Mouse (Mus musculus) CD4-positive, CD25-positive, alpha-beta regulatory T cell, adult 2 months (primary cell): ENCODE data around the gene Myo18b.

ENCODE experiments used
- DNase-seq: peaks from one replicate; pipeline ENCODE4 v3.0.0-alpha.2; 2012; ENCODE audit warnings: low read depth, low spot score

The Myo18b gene

DNA sequence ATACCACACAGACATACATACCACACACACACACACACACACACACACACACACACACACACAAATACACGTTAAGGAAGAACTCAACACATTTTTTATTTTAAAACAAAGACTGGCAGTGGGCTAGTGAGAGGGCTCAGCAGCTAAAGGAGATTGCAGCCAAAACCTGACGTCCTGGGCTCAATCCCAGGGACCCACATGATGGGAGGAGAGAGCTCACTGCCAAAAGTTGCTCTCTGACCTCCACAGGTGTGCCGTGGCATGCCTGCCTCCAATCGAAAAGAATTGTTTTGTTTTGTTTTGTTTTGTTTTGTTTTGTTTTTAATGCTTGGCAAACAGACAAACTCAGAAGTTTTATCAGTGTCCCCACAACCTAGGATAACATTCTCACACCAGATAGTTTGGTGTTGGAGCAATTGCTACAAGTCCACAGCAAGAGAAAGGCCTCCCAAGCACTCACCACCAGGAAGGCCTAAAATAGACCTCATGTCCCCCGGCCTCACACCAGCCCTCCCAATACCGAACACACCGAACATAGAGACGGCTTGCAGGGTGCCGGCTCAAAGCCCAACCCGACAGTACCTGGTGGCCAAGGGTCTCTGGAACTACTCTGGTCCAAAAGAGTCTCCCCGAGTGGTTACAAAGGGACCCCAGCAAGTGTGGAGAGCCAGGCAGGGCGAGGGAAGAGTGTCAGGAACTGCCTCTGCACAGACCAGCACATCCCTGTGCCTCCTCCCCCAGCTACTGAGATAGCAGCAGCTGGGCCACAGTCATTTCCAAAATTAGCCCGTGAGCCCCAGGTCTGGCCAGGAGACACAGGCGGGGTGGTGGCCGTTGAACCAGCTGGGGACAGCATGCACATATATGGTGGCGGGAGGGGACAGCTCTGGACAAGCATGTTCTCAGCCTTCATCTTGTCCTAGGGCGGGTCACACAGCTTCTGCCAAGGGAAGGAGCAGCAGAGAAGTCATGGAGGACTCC lies at the start of gene Myo18b:
Myo18b (minus strand) TSS at position 689 of the 981 bp plus-strand sequence.
- DNase-seq = no peak

- no peak for DNase-seq
Observed at GRCm38 (mm10) chr5:112945925-112946324, 49.8 kb upstream of the Myo18b start.

- DNase-seq = no peak
Observed at GRCm38 (mm10) chr5:112942244-112942643, 46.1 kb upstream of the Myo18b start.

- no peak for DNase-seq
Observed at GRCm38 (mm10) chr5:112941001-112941400, 44.8 kb upstream of the Myo18b start.

DNA sequence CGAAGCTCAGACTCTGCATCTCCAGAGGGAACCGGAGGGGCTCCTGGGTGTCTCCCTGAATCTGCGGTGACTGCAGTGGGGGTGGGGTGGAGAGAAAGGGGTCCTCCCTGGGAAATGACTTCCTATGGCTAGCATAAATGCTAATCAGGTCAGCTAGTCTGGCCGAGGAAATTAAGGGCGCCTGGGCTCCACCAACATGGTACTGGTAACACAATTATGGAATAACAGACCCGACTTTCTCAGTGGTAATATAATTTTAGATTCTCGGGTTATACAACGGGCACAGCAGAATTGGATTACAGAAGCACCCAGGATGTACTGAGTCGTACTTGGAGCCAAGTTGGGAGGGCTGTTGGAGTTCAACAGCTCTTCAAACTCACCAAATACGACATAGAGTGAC lies 40.5 kb upstream of the Myo18b start:
- no peak for DNase-seq

DNA sequence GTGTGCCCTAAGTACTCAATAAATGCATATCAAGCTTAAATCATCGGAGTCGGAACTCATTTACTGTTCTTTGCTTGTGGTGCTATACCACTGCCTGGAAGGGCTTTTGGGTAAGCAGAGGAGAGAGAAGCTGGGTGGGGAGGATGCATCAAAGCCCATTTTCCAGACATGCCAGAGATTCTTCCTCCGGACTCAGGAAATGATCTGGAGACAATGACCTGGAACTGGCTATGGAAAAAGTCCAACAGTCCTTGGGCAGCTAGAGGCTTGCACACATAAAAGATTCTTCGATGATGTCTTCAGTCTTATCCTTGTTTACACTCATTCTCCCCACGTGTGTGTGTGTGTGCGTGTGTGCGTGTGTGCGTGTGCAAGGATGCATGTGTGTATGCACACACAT lies 39.3 kb upstream of the Myo18b start:
- no peak for DNase-seq

DNA sequence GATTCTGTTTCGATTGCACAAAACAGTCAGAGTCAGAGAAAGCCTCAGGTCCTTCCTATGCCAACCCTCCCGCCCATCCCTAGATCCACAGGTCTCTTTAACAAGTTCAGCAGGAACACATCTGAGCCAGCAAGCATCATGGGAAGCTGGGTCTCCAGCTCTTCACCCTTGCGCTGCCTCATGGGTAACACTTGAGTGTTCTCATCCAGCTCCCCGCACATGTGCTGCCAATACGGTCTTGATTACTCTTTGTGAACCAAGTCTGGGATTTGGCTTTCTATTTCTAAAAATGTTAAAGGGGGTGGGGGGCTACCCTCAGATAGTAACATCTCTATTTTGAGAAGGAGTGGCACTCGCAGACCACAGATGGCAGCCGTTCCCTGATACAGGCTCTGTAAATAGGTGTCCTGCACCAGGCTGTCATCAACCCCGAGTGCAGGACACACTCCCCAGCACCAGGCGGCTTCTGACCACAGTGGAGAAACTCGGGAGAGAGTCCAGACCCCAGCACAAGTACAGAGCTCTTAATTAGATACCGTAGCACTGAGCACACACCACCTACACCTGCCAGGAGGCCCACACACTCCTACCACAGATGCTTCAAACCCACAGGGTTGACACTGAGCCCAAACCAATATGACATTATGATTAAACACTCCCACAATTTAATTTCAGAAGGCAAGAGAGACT lies 36.9 kb upstream of the Myo18b start:
- no peak for DNase-seq

DNA sequence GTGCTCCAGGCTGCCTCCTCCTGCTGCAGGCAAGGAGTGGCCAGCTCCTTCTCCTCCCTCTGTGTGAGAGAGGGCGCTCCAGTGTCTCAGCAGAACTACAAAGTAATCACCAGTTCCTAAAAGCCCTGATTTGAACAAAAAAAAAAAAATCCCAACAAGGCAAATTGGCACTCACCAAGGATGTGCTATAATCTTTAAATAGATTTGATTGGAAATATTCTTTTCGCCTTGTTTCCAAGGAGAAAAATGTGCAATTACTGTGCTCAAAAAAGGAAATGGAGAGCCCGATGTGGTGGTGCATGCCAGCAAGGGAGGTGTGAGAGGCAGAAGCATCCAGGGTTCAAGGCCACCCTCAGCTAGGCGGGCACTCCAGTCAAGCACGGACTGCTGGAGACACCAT lies 35.7 kb upstream of the Myo18b start:
- DNase-seq = no peak

DNA sequence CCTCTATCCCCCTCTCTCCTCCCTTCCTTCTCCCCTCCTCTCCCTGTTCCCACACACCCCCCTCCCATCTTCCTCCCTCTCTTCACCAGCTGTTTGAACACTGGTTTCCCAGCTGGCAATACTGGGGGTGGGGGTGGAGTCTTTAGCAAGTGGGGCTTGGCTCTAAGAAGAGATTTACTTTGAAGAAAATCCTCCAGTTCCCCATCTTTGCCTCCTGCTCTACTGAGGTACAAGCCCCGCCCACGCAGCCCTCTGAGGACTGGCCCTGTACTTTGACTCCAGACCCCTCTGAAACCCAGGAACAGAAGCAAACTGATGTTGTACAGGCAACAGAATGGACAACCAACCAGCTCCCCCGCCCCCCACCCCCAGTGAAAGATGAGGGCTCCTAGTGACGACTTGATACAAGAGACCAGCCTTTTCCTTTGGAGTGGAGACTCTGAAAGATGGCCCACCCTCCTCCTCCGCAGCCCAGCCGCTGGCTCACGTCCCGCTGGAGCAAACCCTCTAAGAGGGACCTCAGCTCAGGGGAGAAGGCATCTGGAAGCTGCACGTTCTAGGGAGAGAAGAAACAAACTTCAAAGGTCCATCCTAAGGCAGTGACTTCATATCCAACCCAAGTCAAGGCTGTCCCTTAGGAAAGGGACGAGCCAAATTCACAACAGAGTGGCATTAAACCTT lies 32.2 kb upstream of the Myo18b start:
- DNase-seq = no peak

DNA sequence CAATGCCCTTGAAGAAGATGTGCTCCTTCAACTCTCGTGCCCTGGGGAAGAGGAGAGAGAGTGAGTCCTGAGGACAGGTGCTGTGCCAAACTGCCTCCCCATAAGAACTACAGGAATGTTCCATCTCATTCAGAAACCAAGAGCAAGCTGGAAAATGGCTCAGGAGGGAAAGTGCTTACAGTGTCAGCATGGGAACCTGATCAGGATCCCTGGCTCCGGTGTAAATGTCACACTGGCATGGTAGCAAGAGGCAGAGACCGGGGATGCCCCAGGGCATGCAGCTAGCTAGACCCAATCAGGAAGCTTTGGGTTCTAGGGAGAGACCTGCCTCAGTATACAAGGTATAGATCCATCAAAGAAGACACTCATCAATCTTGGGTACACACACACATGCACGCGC lies 29.3 kb upstream of the Myo18b start:
- no peak for DNase-seq

- DNase-seq = no peak
Observed at GRCm38 (mm10) chr5:112924806-112925205, 28.6 kb upstream of the Myo18b start.

- no peak for DNase-seq
Observed at GRCm38 (mm10) chr5:112923841-112924240, 27.7 kb upstream of the Myo18b start.

- no peak for DNase-seq
Observed at GRCm38 (mm10) chr5:112921914-112922313, 25.8 kb upstream of the Myo18b start.

DNA sequence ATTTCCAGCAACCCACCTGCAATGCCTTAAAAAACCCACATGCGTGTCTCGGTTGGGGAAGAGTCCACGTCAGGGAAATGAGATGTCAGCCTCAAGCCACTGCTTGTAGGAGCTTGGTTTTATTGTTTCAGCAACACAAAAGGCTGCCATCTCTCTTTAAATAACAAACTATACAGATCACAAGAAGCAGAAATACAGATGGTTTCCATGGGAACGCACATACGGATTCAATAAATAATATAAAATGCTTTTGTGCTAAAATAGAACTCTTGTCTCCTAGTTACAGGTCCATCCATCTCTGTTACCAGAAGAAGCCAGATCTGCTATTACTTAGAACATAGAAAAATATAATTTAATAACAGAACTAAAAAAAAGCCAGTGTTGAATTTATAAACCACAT lies 14.2 kb upstream of the Myo18b start:
- DNase-seq = no peak

GRCm38 (mm10) chr5:112908169-112908614 lies 12.0 kb upstream of the Myo18b start:
- no peak for DNase-seq

- DNase-seq = no peak
Observed at GRCm38 (mm10) chr5:112907504-112907903, 11.3 kb upstream of the Myo18b start.

- DNase-seq = no peak
Observed at GRCm38 (mm10) chr5:112893462-112894060, 2.6 kb downstream of the Myo18b start.

DNA sequence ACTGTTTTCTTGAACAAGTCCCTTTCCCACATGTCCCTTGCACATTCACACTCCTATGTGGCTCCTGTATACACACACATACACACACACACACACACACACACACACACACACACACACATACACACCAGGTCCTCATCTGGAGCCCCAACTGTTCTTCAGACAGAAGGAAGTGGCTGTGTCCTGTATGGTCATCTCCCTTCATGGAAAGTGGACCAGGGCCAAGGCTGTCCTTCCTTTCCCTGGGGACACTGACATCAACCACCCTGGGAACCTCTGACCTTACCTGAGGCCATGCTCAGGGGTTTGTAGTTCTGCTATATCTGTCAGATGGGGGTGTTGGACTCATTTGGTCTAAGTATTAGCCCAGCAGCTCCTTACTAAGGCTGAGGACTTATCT lies 3.8 kb downstream of the Myo18b start:
- no peak for DNase-seq

DNA sequence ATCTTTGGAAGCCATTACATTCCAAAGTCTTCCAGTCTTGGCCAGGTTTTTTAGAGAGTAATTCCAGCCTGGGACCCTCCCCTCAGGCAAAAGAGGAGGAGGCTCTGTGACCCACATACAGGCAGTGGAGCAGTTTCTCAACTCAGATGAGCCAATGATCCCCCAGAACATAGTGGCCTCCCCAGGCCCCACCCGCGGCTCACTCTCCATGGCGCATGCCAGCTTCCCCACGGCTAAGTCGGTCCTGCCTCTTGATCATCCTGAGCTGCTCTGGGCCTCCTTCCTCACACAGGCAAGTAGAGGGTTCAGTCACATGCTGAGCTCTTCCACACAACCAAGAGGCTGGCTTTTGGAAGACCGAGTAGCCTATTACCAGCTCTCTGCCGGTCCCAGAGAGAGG lies 7.5 kb downstream of the Myo18b start:
- no peak for DNase-seq

- no peak for DNase-seq
Observed at GRCm38 (mm10) chr5:112886687-112887491, 9.3 kb downstream of the Myo18b start.
